Mouse (Mus musculus): Measurements from ENCODE around the gene Gtf2ird2. TPM values are rescaled to one million over a fixed set of nuclear protein-coding genes. Genes with fewer than 3 reads are reported as not detected.

The Gtf2ird2 gene
- polyA plus RNA-seq, 1 experiment from 2014 or later, result 14.1 TPM

GRCm38 (mm10) chr5:134257349-134258031, 73.7 kb downstream of the Gtf2ird2 start:
- no peaks in the 10 kb centered on the region for H3K27me3 ChIP-seq

GRCm38 (mm10) chr5:134258395-134258794, 74.6 kb downstream of the Gtf2ird2 start:
- Histone ChIP-seq H3K36me3 (peaks cover 94% of the 10 kb centered on the region), H3K9me3 (no peaks in the 10 kb centered on the region), H3K4me1 (no peaks in the 10 kb centered on the region), H3K4me2 (replicated peaks) (no peak overlapping the region), H3K9ac (replicated peaks) (no peak overlapping the region), H3K4me3 (no peak overlapping the region), H3K27me3 (no peaks in the 10 kb centered on the region), H3K27ac (replicated peaks) (no peak overlapping the region)
- 86% methylated on average over 4 of the region's 4 CpGs for WGBS
- no peak for ATAC-seq (ENCODE audit: low FRiP score, low read depth)

More at GRCm38 (mm10) chr5:134257349-134258031, 73.7 kb downstream of the Gtf2ird2 start:
- WGBS, result 95% methylated on average over 13 of the region's 13 CpGs
- Histone ChIP-seq H3K4me1 (no peaks in the 10 kb centered on the region), H3K9ac (replicated peaks) (no peak overlapping the region), H3K4me2 (replicated peaks) (no peak overlapping the region), H3K9me3 (no peaks in the 10 kb centered on the region), H3K27ac (replicated peaks) (no peak overlapping the region), H3K36me3 (peaks cover 94% of the 10 kb centered on the region), H3K4me3 (no peak overlapping the region)
- ATAC-seq (ENCODE audit: low FRiP score, low read depth), result no peak

- H3K9me3 ChIP-seq, result no peaks in the 10 kb centered on the region
- WGBS, result 94% methylated on average over 2 of the region's 2 CpGs
- H3K4me1 ChIP-seq, result no peaks in the 10 kb centered on the region
- no peak overlapping the region for H3K4me3 ChIP-seq
- H3K9ac ChIP-seq (replicated peaks), result no peak overlapping the region
- peaks cover 94% of the 10 kb centered on the region for H3K36me3 ChIP-seq
- H3K4me2 ChIP-seq (replicated peaks), result no peak overlapping the region
- H3K27me3 ChIP-seq, result no peaks in the 10 kb centered on the region
- no peak overlapping the region for H3K27ac ChIP-seq (replicated peaks)
- ATAC-seq (ENCODE audit: low FRiP score, low read depth), result no peak
Observed at GRCm38 (mm10) chr5:134258934-134259333, 75.1 kb downstream of the Gtf2ird2 start.

- Histone ChIP-seq H3K27ac (replicated peaks) (no peak overlapping the region), H3K9me3 (no peaks in the 10 kb centered on the region), H3K4me2 (replicated peaks) (no peak overlapping the region), H3K9ac (replicated peaks) (no peak overlapping the region), H3K27me3 (no peaks in the 10 kb centered on the region), H3K4me1 (no peaks in the 10 kb centered on the region), H3K4me3 (no peak overlapping the region), H3K36me3 (peaks cover 95% of the 10 kb centered on the region)
- ATAC-seq (ENCODE audit: low FRiP score, low read depth), result no peak
- WGBS, result 91% methylated on average over 9 of the region's 9 CpGs
Observed at GRCm38 (mm10) chr5:134260001-134260636, 76.3 kb downstream of the Gtf2ird2 start.

GRCm38 (mm10) chr5:134265890-134266289, 82.1 kb downstream of the Gtf2ird2 start:
- Histone ChIP-seq H3K36me3 (peaks cover 98% of the 10 kb centered on the region), H3K4me1 (no peaks in the 10 kb centered on the region), H3K4me3 (no peak overlapping the region), H3K9ac (replicated peaks) (no peak overlapping the region), H3K4me2 (replicated peaks) (no peak overlapping the region), H3K27me3 (no peaks in the 10 kb centered on the region), H3K27ac (replicated peaks) (no peak overlapping the region), H3K9me3 (no peaks in the 10 kb centered on the region)
- 95% methylated on average over 2 of the region's 2 CpGs for WGBS
- no peak for ATAC-seq (ENCODE audit: low FRiP score, low read depth)

- Histone ChIP-seq H3K9me3 (no peaks in the 10 kb centered on the region), H3K27ac (replicated peaks) (no peak overlapping the region), H3K27me3 (no peaks in the 10 kb centered on the region), H3K36me3 (peaks cover 98% of the 10 kb centered on the region), H3K4me3 (no peak overlapping the region), H3K9ac (replicated peaks) (no peak overlapping the region), H3K4me1 (no peaks in the 10 kb centered on the region), H3K4me2 (replicated peaks) (no peak overlapping the region)
- 86% methylated on average over 18 of the region's 18 CpGs for WGBS
- ATAC-seq (ENCODE audit: low FRiP score, low read depth), result no peak
Observed at GRCm38 (mm10) chr5:134266404-134266803, 82.6 kb downstream of the Gtf2ird2 start.

- H3K9me3 ChIP-seq, result no peaks in the 10 kb centered on the region
- no peak overlapping the region for H3K27ac ChIP-seq (replicated peaks)
- H3K27me3 ChIP-seq, result no peaks in the 10 kb centered on the region
- no peak overlapping the region for H3K9ac ChIP-seq (replicated peaks)
- ATAC-seq (ENCODE audit: low FRiP score, low read depth), result no peak
- H3K4me3 ChIP-seq, result no peak overlapping the region
- H3K36me3 ChIP-seq, result peaks cover 98% of the 10 kb centered on the region
- no peak overlapping the region for H3K4me2 ChIP-seq (replicated peaks)
- no peaks in the 10 kb centered on the region for H3K4me1 ChIP-seq
- 98% methylated on average over 8 of the region's 8 CpGs for WGBS
Observed at GRCm38 (mm10) chr5:134268751-134269150, 84.9 kb downstream of the Gtf2ird2 start.

GRCm38 (mm10) chr5:134269751-134270150, 85.9 kb downstream of the Gtf2ird2 start:
- H3K4me1 ChIP-seq, result no peaks in the 10 kb centered on the region
- peaks cover 97% of the 10 kb centered on the region for H3K36me3 ChIP-seq
- no peaks in the 10 kb centered on the region for H3K27me3 ChIP-seq
- no peak overlapping the region for H3K9ac ChIP-seq (replicated peaks)
- H3K27ac ChIP-seq (replicated peaks), result no peak overlapping the region
- H3K4me3 ChIP-seq, result no peak overlapping the region
- no peak for ATAC-seq (ENCODE audit: low FRiP score, low read depth)
- WGBS, result 92% methylated on average over 5 of the region's 5 CpGs
- no peaks in the 10 kb centered on the region for H3K9me3 ChIP-seq
- no peak overlapping the region for H3K4me2 ChIP-seq (replicated peaks)

- no peak overlapping the region for H3K4me3 ChIP-seq
- no peak for ATAC-seq (ENCODE audit: low FRiP score, low read depth)
- peaks cover 97% of the 10 kb centered on the region for H3K36me3 ChIP-seq
- H3K27ac ChIP-seq (replicated peaks), result no peak overlapping the region
- no peaks in the 10 kb centered on the region for H3K27me3 ChIP-seq
- no peaks in the 10 kb centered on the region for H3K4me1 ChIP-seq
- no peak overlapping the region for H3K9ac ChIP-seq (replicated peaks)
- no peaks in the 10 kb centered on the region for H3K9me3 ChIP-seq
- no peak overlapping the region for H3K4me2 ChIP-seq (replicated peaks)
- 98% methylated on average over 4 of the region's 4 CpGs for WGBS
Observed at GRCm38 (mm10) chr5:134270566-134270965, 86.7 kb downstream of the Gtf2ird2 start.

- no peaks in the 10 kb centered on the region for H3K27me3 ChIP-seq
- no peak overlapping the region for H3K4me2 ChIP-seq (replicated peaks)
- H3K27ac ChIP-seq (replicated peaks), result no peak overlapping the region
- no peak overlapping the region for H3K9ac ChIP-seq (replicated peaks)
- peaks cover 95% of the 10 kb centered on the region for H3K36me3 ChIP-seq
- H3K9me3 ChIP-seq, result no peaks in the 10 kb centered on the region
- no peak for ATAC-seq (ENCODE audit: low FRiP score, low read depth)
- H3K4me3 ChIP-seq, result no peak overlapping the region
- H3K4me1 ChIP-seq, result no peaks in the 10 kb centered on the region
- WGBS, result 87% methylated on average over 11 of the region's 11 CpGs
Observed at GRCm38 (mm10) chr5:134271421-134271820, 87.6 kb downstream of the Gtf2ird2 start.

GRCm38 (mm10) chr5:134272761-134273160, 88.9 kb downstream of the Gtf2ird2 start:
- Histone ChIP-seq H3K9ac (replicated peaks) (no peak overlapping the region), H3K4me2 (replicated peaks) (no peak overlapping the region), H3K27me3 (no peaks in the 10 kb centered on the region), H3K27ac (replicated peaks) (no peak overlapping the region), H3K9me3 (no peaks in the 10 kb centered on the region), H3K36me3 (peaks cover 94% of the 10 kb centered on the region), H3K4me1 (no peaks in the 10 kb centered on the region), H3K4me3 (no peak overlapping the region)
- no peak for ATAC-seq (ENCODE audit: low FRiP score, low read depth)
- WGBS, result 89% methylated on average over 11 of the region's 11 CpGs

- no peak for ATAC-seq (ENCODE audit: low FRiP score, low read depth)
- H3K27me3 ChIP-seq, result no peaks in the 10 kb centered on the region
- no peak overlapping the region for H3K9ac ChIP-seq (replicated peaks)
- no peak overlapping the region for H3K27ac ChIP-seq (replicated peaks)
- 88% methylated on average over 8 of the region's 8 CpGs for WGBS
- no peaks in the 10 kb centered on the region for H3K9me3 ChIP-seq
- no peak overlapping the region for H3K4me2 ChIP-seq (replicated peaks)
- H3K4me1 ChIP-seq, result no peaks in the 10 kb centered on the region
- no peak overlapping the region for H3K4me3 ChIP-seq
- H3K36me3 ChIP-seq, result peaks cover 94% of the 10 kb centered on the region
Observed at GRCm38 (mm10) chr5:134273761-134274160, 89.9 kb downstream of the Gtf2ird2 start.

Measured in midbrain, embryonic 12.5 days (tissue).